9 mouse cellular contexts compared by ENCODE assay signal in the genomic region with DNA sequence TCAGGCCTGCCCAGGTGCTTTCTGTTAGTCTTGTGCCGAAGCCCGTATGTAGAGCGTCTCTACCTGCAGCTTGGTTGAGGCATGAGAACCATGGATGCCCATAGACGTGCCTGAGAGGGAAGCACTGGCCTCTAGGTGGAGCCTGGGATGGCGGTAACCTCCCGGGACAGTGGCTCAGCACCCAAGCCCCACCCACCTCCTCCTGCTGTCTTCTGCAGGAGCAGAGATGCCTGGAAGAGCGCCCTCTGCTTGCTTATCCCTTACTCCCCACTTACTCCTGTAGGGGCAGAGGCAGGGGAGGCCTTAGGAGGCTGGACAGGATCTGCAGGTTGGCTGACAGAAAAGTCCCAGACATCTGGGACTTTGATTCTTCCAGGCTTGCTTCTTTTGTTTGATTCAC.
DNase-seq lines count a peak whose midpoint lies in the region; ATAC-seq and TF ChIP-seq lines count a peak whose summit lies in the region.
"Had no signal": no experiment of that assay in that cellular context is flagged by ENCODE, and none has a peak within 500 bp of the region (broad histone marks: within the 10 kb centered on the region; RNA-seq: fewer than 3 reads in every experiment).

No protein-coding gene starts in this region.

- no peak for TF ChIP-seq POLR2A in ES-Bruce4 (IDR thresholded peaks at IDR 0.05; ENCODE audit: insufficient read depth, low read length)

- intact Hi-C loops in heart, postnatal 36 days (cut with DNase I), result no loop called here

- no peaks in the 10 kb centered on the region for H3K4me1 ChIP-seq in ES-Bruce4 (ENCODE audit: control insufficient read depth, insufficient read depth, low read length)
- no peaks in the 10 kb centered on the region for H3K4me1 ChIP-seq in forebrain, embryonic 16.5 days (replicated peaks; ENCODE audit: control insufficient read depth, insufficient read depth, low read length)
- H3K4me1 ChIP-seq: heart, embryonic 15.5 days had no signal

- TF ChIP-seq CTCF in layer of hippocampus, adult 2 months (conservative IDR thresholded peaks at IDR 0.05), result peak; percentile 47
- TF ChIP-seq CTCF in ES-Bruce4 (IDR thresholded peaks at IDR 0.05; ENCODE audit: low read depth, low read length), result peak; percentile 86

- no peak overlapping the region for H3K4me3 ChIP-seq in layer of hippocampus, adult 2 months
- H3K4me3 ChIP-seq in ES-Bruce4 (ENCODE audit: low read depth, low read length), result no peak overlapping the region
- no peak overlapping the region for H3K4me3 ChIP-seq in forebrain, embryonic 16.5 days (replicated peaks; ENCODE audit: low read length)
- H3K4me3 ChIP-seq: heart, embryonic 15.5 days had no signal

- no peak for TF ChIP-seq EP300 in ES-Bruce4 (IDR thresholded peaks at IDR 0.05; ENCODE audit: insufficient read depth, low read depth, low read length)

- H3K9ac ChIP-seq in ES-Bruce4 (ENCODE audit: low read depth, poor library complexity, severe bottlenecking), result no peak overlapping the region
- H3K9ac ChIP-seq in forebrain, embryonic 16.5 days (replicated peaks; ENCODE audit: low read depth, low read length), result no peak overlapping the region
- H3K9ac ChIP-seq: heart, embryonic 15.5 days had no signal

- H3K27ac ChIP-seq in layer of hippocampus, adult 2 months, result no peak overlapping the region
- no peak overlapping the region for H3K27ac ChIP-seq in ES-Bruce4 (ENCODE audit: insufficient read depth, low read length)
- no peak overlapping the region for H3K27ac ChIP-seq in forebrain, embryonic 16.5 days (ENCODE audit: low read length)
- H3K27ac ChIP-seq: heart, embryonic 15.5 days had no signal

- no peak for DNase-seq in layer of hippocampus, adult 2 months (ENCODE audit: low spot score in 2 of 2)
- no peak for DNase-seq in layer of hippocampus, adult 9-10 months (ENCODE audit: low spot score)
- peak; percentile 81 to 82 for DNase-seq in adrenal gland, postnatal 36 days
- peak; percentile 48 to 57 for DNase-seq in kidney, postnatal 4 days
- no peak for DNase-seq in heart, postnatal 36 days
- no peak for DNase-seq in cerebellum, adult 11 months

- no peak overlapping the region for H3K4me2 ChIP-seq in forebrain, embryonic 16.5 days (ENCODE audit: low read length)
- H3K4me2 ChIP-seq: heart, embryonic 15.5 days had no signal

- ATAC-seq in forebrain, embryonic 16.5 days, result no peak

- H3K36me3 ChIP-seq in ES-Bruce4 (ENCODE audit: control insufficient read depth, insufficient read depth, low read length, poor library complexity, severe bottlenecking), result no peaks in the 10 kb centered on the region
- no peaks in the 10 kb centered on the region for H3K36me3 ChIP-seq in forebrain, embryonic 16.5 days (ENCODE audit: control insufficient read depth, insufficient read depth)
- H3K36me3 ChIP-seq: heart, embryonic 15.5 days had no signal

- WGBS in forebrain, embryonic 16.5 days, result 33% methylated on average over 7 of the region's 7 CpGs

- H3K27me3 ChIP-seq in ES-Bruce4 (ENCODE audit: control insufficient read depth, insufficient read depth, low read length, poor library complexity, severe bottlenecking), result no peaks in the 10 kb centered on the region
- H3K27me3 ChIP-seq in forebrain, embryonic 16.5 days (replicated peaks; ENCODE audit: control insufficient read depth, insufficient read depth, low read length), result no peaks in the 10 kb centered on the region

- H3K9me3 ChIP-seq in ES-Bruce4 (replicated peaks; ENCODE audit: control insufficient read depth, insufficient read depth, low read length, poor library complexity, severe bottlenecking), result peaks cover 3% of the 10 kb centered on the region
- H3K9me3 ChIP-seq in forebrain, embryonic 16.5 days (ENCODE audit: control insufficient read depth, low read length), result peaks cover 8% of the 10 kb centered on the region; the same call in 1 of the 2 replicates
- H3K9me3 ChIP-seq: heart, embryonic 15.5 days had no signal

Comparison
In these comparisons a context has a peak if more than half of its experiments do, and no peak if none do; other contexts are left out.
1. DNase-seq: peak in adrenal gland, postnatal 36 days (2 of 2) and kidney, postnatal 4 days (2 of 2); none in layer of hippocampus, adult 2 months (0 of 2), layer of hippocampus, adult 9-10 months (single experiment), heart, postnatal 36 days (0 of 2) and cerebellum, adult 11 months (single experiment).